Mouse (Mus musculus) liver, embryonic 14.5 days (tissue): ENCODE data around the gene Numbl. TPM values are rescaled to one million over a fixed set of nuclear protein-coding genes. Genes with fewer than 3 reads are reported as not detected.

Experiments
- ATAC-seq: fragments of 200-750 bp; cut with Nextera tagmentation; 2 replicates; pipeline ENCODE4 v1.8.0; 2017; ENCODE audit warnings: moderate number of reproducible peaks, mild to moderate bottlenecking, moderate library complexity; ENCODE audit not compliant: insufficient read depth
- DNase-seq, 3 experiments: peaks; one replicate each; pipeline ENCODE4 v3.0.0-alpha.2; 2012 to 2013; ENCODE audit warnings: low read depth in 3 of 3, low spot score in 3 of 3
- H3K27ac ChIP-seq: fragments of 300-500 bp; sonication (generic); 2 replicates; pipeline ENCODE4 v1.5.1; 2014; ENCODE audit warnings: moderate library complexity, mild to moderate bottlenecking, control low read depth, inconsistent platforms
- H3K27me3 ChIP-seq: fragments of 300-500 bp; sonication (generic); 2 replicates; pipeline ENCODE4 v1.6.1; 2014; ENCODE audit warnings: mild to moderate bottlenecking, low read length, moderate library complexity; ENCODE audit not compliant: control insufficient read depth, insufficient read depth
- H3K36me3 ChIP-seq: fragments of 300-500 bp; sonication (generic); replicated peaks from 2 replicates; pipeline ENCODE4 v1.6.1; 2014; ENCODE audit warnings: low read depth; ENCODE audit not compliant: control insufficient read depth, insufficient read depth
- H3K4me1 ChIP-seq, 2 experiments: fragments of 200-500 bp in 1 of 2; fragments of 300-500 bp in 1 of 2; sonication (generic) in 1 of 2; replicated peaks; 2 replicates each; pipeline ENCODE4 v1.6.1; 2012 to 2014; ENCODE audit warnings: antibody characterized with exemption in 1 of 2, inconsistent platforms in 1 of 2, low read length in 1 of 2; ENCODE audit not compliant: control insufficient read depth in 2 of 2, insufficient read depth in 2 of 2
- H3K4me2 ChIP-seq: fragments of 300-500 bp; sonication (generic); 2 replicates; pipeline ENCODE4 v1.6.1; 2014; ENCODE audit warnings: low read depth, mild to moderate bottlenecking, control low read depth, moderate library complexity
- H3K4me3 ChIP-seq, 2 experiments: fragments of 200-500 bp in 1 of 2; fragments of 300-500 bp in 1 of 2; sonication (generic) in 1 of 2; 2 replicates each; pipeline ENCODE4 v1.5.1; 2012 to 2014; ENCODE audit warnings: low read depth in 2 of 2, low read length in 2 of 2, mild to moderate bottlenecking in 2 of 2, control low read depth in 1 of 2, inconsistent platforms in 1 of 2, moderate library complexity in 1 of 2; ENCODE audit not compliant: insufficient read depth in 1 of 2
- H3K9ac ChIP-seq: fragments of 300-500 bp; sonication (generic); replicated peaks from 2 replicates; pipeline ENCODE4 v1.6.1; 2014; ENCODE audit warnings: mild to moderate bottlenecking, control low read depth, moderate library complexity
- H3K9me3 ChIP-seq: fragments of 300-500 bp; sonication (generic); 2 replicates; pipeline ENCODE4 v1.6.1; 2016; ENCODE audit warnings: low read length, mixed read lengths; ENCODE audit not compliant: control insufficient read depth
- CTCF ChIP-seq: IDR thresholded peaks from 2 replicates; pipeline ENCODE4 v1.5.1; 2016; ENCODE audit warnings: antibody characterized with exemption, low read depth, control low read depth
- EP300 ChIP-seq: IDR thresholded peaks from 2 replicates; pipeline ENCODE4 v1.6.1; 2016; ENCODE audit warnings: antibody characterized with exemption, low read depth
- WGBS: fragments of 180-500 bp; shearing (Covaris S2); extraction: QIAGEN DNeasy Blood & Tissue Kit; methylation state at CpG from one replicate; pipeline ENCODE4 v1.1.7; 2014; ENCODE audit not compliant: insufficient replicate concordance; 5-methylcytosine and 5-hydroxymethylcytosine counted together
- polyA plus RNA-seq, 2 experiments: library from polyadenylated mRNA; depleted of rRNA in 1 of 2; stranded (reverse) in 1 of 2; unstranded in 1 of 2; fragments of >200 nt; fragmentation: Nextera tagmentation in 1 of 2; extraction: Ambion mirVana in 1 of 2; gene quantifications; 2 replicates each; pipeline versions ENCODE4 v1.2.1 to v1.2.3; 2012 to 2014

Gene Numbl
- polyA plus RNA-seq, 2 experiments = 0.72 to 1.9 TPM

GRCm38 (mm10) chr7:27259271-27259721 is 1.1 kb downstream of the Numbl start:
- H3K4me1 ChIP-seq = peaks cover 0 to 8% of the 10 kb centered on the region in 2 experiments; a peak in 2 of 4 replicates
- H3K27ac ChIP-seq = no peak overlapping the region
- no peak for ATAC-seq
- peak overlapping the region; percentile 45 to 68 for H3K4me3 ChIP-seq
- DNase-seq = no peak
- H3K36me3 ChIP-seq = no peaks in the 10 kb centered on the region
- H3K27me3 ChIP-seq = no peaks in the 10 kb centered on the region
- H3K9ac ChIP-seq = peak overlapping the region; percentile 64; the same call in 1 of the 2 replicates
- TF ChIP-seq EP300 = no peak
- no peak for TF ChIP-seq CTCF
- peak overlapping the region; percentile 99 for H3K4me2 ChIP-seq
- H3K9me3 ChIP-seq = no peaks in the 10 kb centered on the region
- 19% methylated on average over 9 of the region's 9 CpGs for WGBS

DNA sequence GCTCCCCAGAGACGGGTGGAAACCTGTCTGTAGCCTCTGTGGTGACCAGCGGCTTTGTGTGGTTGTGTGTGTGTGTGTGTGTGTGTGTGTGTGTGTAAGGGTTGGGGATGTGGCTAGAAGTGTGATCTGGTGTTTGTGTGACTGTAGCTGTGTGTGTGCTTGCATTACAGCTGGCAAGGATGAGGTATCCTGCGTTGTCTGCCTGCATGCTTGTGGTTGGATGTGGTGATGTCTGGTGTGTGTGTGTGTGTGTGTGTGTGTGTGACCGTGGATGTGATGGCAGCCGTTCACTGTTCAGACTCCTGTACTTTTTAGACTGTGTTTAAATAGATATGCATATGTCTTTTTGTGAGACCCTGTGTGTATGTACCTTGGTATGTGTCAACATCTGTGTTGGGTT is 1.5 kb downstream of the Numbl start:
- peaks cover 0 to 4% of the 10 kb centered on the region in 2 experiments; a peak in 2 of 4 replicates for H3K4me1 ChIP-seq
- H3K4me3 ChIP-seq = no peak overlapping the region

GRCm38 (mm10) chr7:27260856-27261255 is 2.6 kb downstream of the Numbl start:
- no peaks in the 10 kb centered on the region for H3K9me3 ChIP-seq
- TF ChIP-seq CTCF (no peak), EP300 (no peak)
- DNase-seq (no peak), ATAC-seq (no peak)
- WGBS = 49% methylated on average over 7 of the region's 7 CpGs
- H3K27me3 ChIP-seq = no peaks in the 10 kb centered on the region
- no peaks in the 10 kb centered on the region for H3K36me3 ChIP-seq
- H3K27ac ChIP-seq = no peak overlapping the region
- H3K4me3 ChIP-seq = no peak overlapping the region
- no peak overlapping the region for H3K9ac ChIP-seq
- peaks cover 0 to 2% of the 10 kb centered on the region in 2 experiments; a peak in 2 of 4 replicates for H3K4me1 ChIP-seq
- no peak overlapping the region for H3K4me2 ChIP-seq

More for the DNA sequence above, 1.5 kb downstream of the Numbl start:
- H3K4me2 ChIP-seq = peak overlapping the region; percentile 99
- WGBS = 51% methylated on average over 5 of the region's 5 CpGs
- no peaks in the 10 kb centered on the region for H3K36me3 ChIP-seq
- DNase-seq (no peak), ATAC-seq (no peak)
- H3K27ac ChIP-seq = no peak overlapping the region
- TF ChIP-seq CTCF (no peak), EP300 (no peak)
- no peaks in the 10 kb centered on the region for H3K27me3 ChIP-seq
- no peaks in the 10 kb centered on the region for H3K9me3 ChIP-seq
- no peak overlapping the region for H3K9ac ChIP-seq

DNA sequence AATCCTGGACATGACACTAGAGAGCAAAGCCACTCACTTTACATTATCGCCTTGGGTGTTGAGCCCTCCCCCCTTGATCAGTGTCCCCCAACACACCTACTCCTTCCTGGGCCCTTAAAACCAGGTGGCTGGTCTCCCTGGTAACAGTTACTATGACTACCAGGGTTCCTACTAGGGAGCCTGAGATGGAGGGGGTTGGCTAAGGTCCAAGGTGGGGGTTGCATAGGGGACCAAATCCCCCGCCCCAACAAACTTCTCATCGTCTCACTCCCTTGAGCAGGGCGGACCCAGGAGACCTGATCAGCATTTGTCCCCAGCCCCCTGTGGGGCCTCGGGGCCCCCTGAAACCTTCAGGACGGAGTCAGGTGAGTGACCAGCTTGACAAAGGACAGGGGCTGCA is 3.7 kb downstream of the Numbl start:
- ATAC-seq (no peak), DNase-seq (no peak)
- Histone ChIP-seq H3K36me3 (no peaks in the 10 kb centered on the region), H3K4me1 (peaks cover 0 to 2% of the 10 kb centered on the region in 2 experiments; a peak in 2 of 4 replicates), H3K27me3 (no peaks in the 10 kb centered on the region), H3K27ac (no peak overlapping the region), H3K9ac (no peak overlapping the region), H3K4me2 (no peak overlapping the region), H3K4me3 (no peak overlapping the region), H3K9me3 (no peaks in the 10 kb centered on the region)
- TF ChIP-seq EP300 = no peak
- 61% methylated on average over 6 of the region's 6 CpGs for WGBS

- Histone ChIP-seq H3K4me2 (no peak overlapping the region), H3K27ac (no peak overlapping the region), H3K27me3 (no peaks in the 10 kb centered on the region), H3K9ac (no peak overlapping the region), H3K4me1 (no peaks in the 10 kb centered on the region), H3K4me3 (no peak overlapping the region), H3K36me3 (no peaks in the 10 kb centered on the region), H3K9me3 (no peaks in the 10 kb centered on the region)
- ATAC-seq (no peak), DNase-seq (no peak)
- 78% methylated on average over 12 of the region's 12 CpGs for WGBS
- TF ChIP-seq EP300 = no peak
- no peak for TF ChIP-seq CTCF
Observed at GRCm38 (mm10) chr7:27264761-27265160, 6.5 kb downstream of the Numbl start.
